Mouse (Mus musculus) liver, postnatal 0 days (tissue): ENCODE results near the gene Lrch4. TPM values are rescaled to one million over a fixed set of nuclear protein-coding genes. Genes with fewer than 3 reads are reported as not detected.
A peak's percentile ranks its signal among the peaks of the same experiment; 100 is the strongest.

ENCODE experiments used
- ATAC-seq: fragments of 200-750 bp; cut with Nextera tagmentation; 2 replicates; pipeline ENCODE4 v1.8.0; 2017; ENCODE audit warnings: mild to moderate bottlenecking, moderate library complexity
- DNase-seq: peaks from one replicate; pipeline ENCODE4 v3.0.0-alpha.2; 2016
- H3K27ac ChIP-seq: fragments of 300-500 bp; sonication (generic); 2 replicates; pipeline ENCODE4 v1.5.1; 2014; ENCODE audit warnings: antibody characterized with exemption, moderate library complexity, mild to moderate bottlenecking, low read depth
- H3K27me3 ChIP-seq: fragments of 300-500 bp; sonication (generic); 2 replicates; pipeline ENCODE4 v1.6.1; 2014; ENCODE audit warnings: low read length, control low read depth, mixed read lengths; ENCODE audit not compliant: insufficient read depth
- H3K36me3 ChIP-seq: fragments of 300-500 bp; sonication (generic); replicated peaks from 2 replicates; pipeline ENCODE4 v1.6.1; 2014; ENCODE audit warnings: mild to moderate bottlenecking, control low read depth, low read length, moderate library complexity, mixed read lengths; ENCODE audit not compliant: insufficient read depth
- H3K4me1 ChIP-seq: fragments of 300-500 bp; sonication (generic); 2 replicates; pipeline ENCODE4 v1.6.1; 2014; ENCODE audit warnings: antibody characterized with exemption, mild to moderate bottlenecking, control low read depth; ENCODE audit not compliant: insufficient read depth
- H3K4me2 ChIP-seq: fragments of 300-500 bp; sonication (generic); 2 replicates; pipeline ENCODE4 v1.6.1; 2014; ENCODE audit warnings: low read depth, mild to moderate bottlenecking, low read length, moderate library complexity, mixed read lengths
- H3K4me3 ChIP-seq: fragments of 300-500 bp; sonication (generic); 2 replicates; pipeline ENCODE4 v1.5.1; 2014; ENCODE audit warnings: low read depth, low read length
- H3K9ac ChIP-seq: fragments of 300-500 bp; sonication (generic); replicated peaks from 2 replicates; pipeline ENCODE4 v1.6.1; 2014; ENCODE audit warnings: mild to moderate bottlenecking, moderate library complexity
- H3K9me3 ChIP-seq: fragments of 300-500 bp; sonication (generic); 2 replicates; pipeline ENCODE4 v1.6.1; 2016; ENCODE audit warnings: mild to moderate bottlenecking, control low read depth, low read length, mixed read lengths
- CTCF ChIP-seq: sonication (generic); IDR thresholded peaks from 2 replicates; pipeline ENCODE4 v1.5.1; 2016; ENCODE audit warnings: antibody characterized with exemption, low read depth
- EP300 ChIP-seq: IDR thresholded peaks from 2 replicates; pipeline ENCODE4 v1.6.1; 2016; ENCODE audit warnings: antibody characterized with exemption, low read depth, mild to moderate bottlenecking
- WGBS: fragments of 180-500 bp; shearing (Covaris S2); extraction: QIAGEN DNeasy Blood & Tissue Kit; methylation state at CpG from one replicate; pipeline ENCODE4 v1.1.7; 2014; ENCODE audit not compliant: insufficient replicate concordance; 5-methylcytosine and 5-hydroxymethylcytosine counted together
- polyA plus RNA-seq: library from polyadenylated mRNA; unstranded; fragments of >200 nt; fragmentation: Nextera tagmentation; extraction: Ambion mirVana; gene quantifications from 2 replicates; pipeline ENCODE4 v1.2.1, GENCODE M21; 2015

The Lrch4 gene
- polyA plus RNA-seq, 1 experiment from 2014 or later: 24.3 TPM

DNA sequence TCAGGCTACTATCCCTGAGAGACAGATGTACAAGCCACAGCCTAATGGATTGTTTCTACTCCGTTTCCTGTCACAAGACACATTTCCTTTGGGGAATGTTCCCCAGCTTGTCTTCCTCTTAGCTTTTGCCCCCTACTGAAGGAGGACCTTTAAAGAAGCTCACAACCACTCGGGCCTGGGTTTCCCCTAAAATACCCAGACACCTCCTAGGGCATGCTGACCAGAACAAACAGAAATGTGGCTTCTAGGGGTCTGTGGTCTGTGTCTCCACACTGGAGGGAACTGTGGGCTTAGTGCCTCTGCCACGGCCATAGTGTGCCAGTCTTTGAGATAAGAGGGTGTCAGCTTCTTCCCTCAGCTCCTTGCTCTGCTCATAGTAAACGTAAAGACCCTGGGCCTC is 2.7 kb downstream of the Lrch4 start:
- peak overlapping the region; percentile 96 for H3K4me3 ChIP-seq
- no peak for TF ChIP-seq CTCF
- TF ChIP-seq EP300: no peak
- H3K27me3 ChIP-seq: no peaks in the 10 kb centered on the region
- H3K27ac ChIP-seq: peak overlapping the region; percentile 99
- H3K36me3 ChIP-seq: peaks cover 30% of the 10 kb centered on the region
- no peak for ATAC-seq
- H3K9ac ChIP-seq: peak overlapping the region; percentile 94
- H3K4me1 ChIP-seq: peaks cover 44% of the 10 kb centered on the region
- peak overlapping the region; percentile 85 for H3K4me2 ChIP-seq
- DNase-seq: no peak
- 28% methylated on average over 4 of the region's 4 CpGs for WGBS
- H3K9me3 ChIP-seq: no peaks in the 10 kb centered on the region

- Histone ChIP-seq H3K4me1 (peaks cover 33% of the 10 kb centered on the region), H3K36me3 (peaks cover 46% of the 10 kb centered on the region), H3K4me3 (no peak overlapping the region), H3K9me3 (no peaks in the 10 kb centered on the region), H3K9ac (no peak overlapping the region), H3K27me3 (no peaks in the 10 kb centered on the region), H3K27ac (no peak overlapping the region), H3K4me2 (no peak overlapping the region)
- WGBS: 83% methylated on average over 12 of the region's 12 CpGs
- ATAC-seq: no peak
- DNase-seq: no peak
- TF ChIP-seq CTCF (no peak), EP300 (no peak)
Measured at GRCm38 (mm10) chr5:137633397-137634084, 4.6 kb downstream of the Lrch4 start.

GRCm38 (mm10) chr5:137639472-137639871 is 10.6 kb downstream of the Lrch4 start:
- ATAC-seq: no peak
- WGBS: 78% methylated on average over 7 of the region's 7 CpGs
- H3K36me3 ChIP-seq: peaks cover 64% of the 10 kb centered on the region

GRCm38 (mm10) chr5:137641054-137641453 is 12.1 kb downstream of the Lrch4 start, which contains the start of gene Sap25:
Sap25 (plus strand) TSS chr5:137641334.
- DNase-seq: peak; percentile 72

More at GRCm38 (mm10) chr5:137639472-137639871, 10.6 kb downstream of the Lrch4 start:
- no peak overlapping the region for H3K27ac ChIP-seq
- peaks cover 7% of the 10 kb centered on the region for H3K27me3 ChIP-seq
- no peak overlapping the region for H3K9ac ChIP-seq
- H3K4me2 ChIP-seq: no peak overlapping the region
- no peaks in the 10 kb centered on the region for H3K9me3 ChIP-seq
- TF ChIP-seq CTCF (no peak), EP300 (no peak)
- H3K4me3 ChIP-seq: no peak overlapping the region
- no peaks in the 10 kb centered on the region for H3K4me1 ChIP-seq
- DNase-seq: no peak

GRCm38 (mm10) chr5:137642886-137643285 is 14.0 kb downstream of the Lrch4 start:
- H3K4me1 ChIP-seq: peaks cover 15% of the 10 kb centered on the region
- TF ChIP-seq CTCF: no peak
- TF ChIP-seq EP300: no peak
- H3K36me3 ChIP-seq: peaks cover 35% of the 10 kb centered on the region
- H3K4me2 ChIP-seq: no peak overlapping the region
- peaks cover 20% of the 10 kb centered on the region for H3K27me3 ChIP-seq
- H3K4me3 ChIP-seq: no peak overlapping the region
- H3K27ac ChIP-seq: no peak overlapping the region
- ATAC-seq (no peak), DNase-seq (no peak)
- no peak overlapping the region for H3K9ac ChIP-seq
- no peaks in the 10 kb centered on the region for H3K9me3 ChIP-seq
- WGBS: 59% methylated on average over 4 of the region's 4 CpGs

More at GRCm38 (mm10) chr5:137641054-137641453, 12.1 kb downstream of the Lrch4 start, which contains the start of gene Sap25:
- ATAC-seq: no peak
- Histone ChIP-seq H3K4me3 (no peak within 1 kb of the TSS), H3K4me2 (no peak within 1 kb of the TSS), H3K4me1 (peaks cover 13% of the 10 kb centered on the region), H3K9me3 (no peaks in the 10 kb centered on the region), H3K36me3 (peaks cover 53% of the 10 kb centered on the region), H3K27ac (no peak within 1 kb of the TSS), H3K9ac (no peak within 1 kb of the TSS), H3K27me3 (peaks cover 20% of the 10 kb centered on the region)
- peak; percentile 73 for TF ChIP-seq CTCF
- TF ChIP-seq EP300: no peak
- WGBS: 80% methylated on average over 19 of the region's 19 CpGs

DNA sequence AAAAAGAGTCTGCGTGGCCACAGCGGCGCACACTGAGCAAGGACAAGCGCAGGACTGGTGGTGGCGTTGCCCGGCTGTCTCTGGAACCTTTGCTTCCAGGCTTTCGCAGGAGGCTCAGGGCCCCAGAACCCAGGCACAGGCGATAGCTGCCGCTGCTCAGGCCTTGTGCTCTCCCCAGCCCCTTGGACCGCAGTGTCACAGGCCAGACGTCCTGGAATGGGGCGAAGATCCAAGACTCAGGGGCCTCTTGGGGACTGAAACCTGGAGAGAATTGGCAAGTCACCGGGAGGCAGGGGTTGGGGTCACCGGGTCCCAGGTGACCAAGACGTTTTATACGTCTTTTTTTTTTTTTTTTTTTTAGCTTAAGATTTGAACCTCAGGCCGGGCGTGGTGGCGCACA is 15.6 kb downstream of the Lrch4 start:
- H3K9ac ChIP-seq: no peak overlapping the region
- no peak overlapping the region for H3K4me2 ChIP-seq
- no peak overlapping the region for H3K27ac ChIP-seq
- H3K36me3 ChIP-seq: peaks cover 23% of the 10 kb centered on the region
- WGBS: 64% methylated on average over 19 of the region's 19 CpGs
- H3K27me3 ChIP-seq: peaks cover 20% of the 10 kb centered on the region
- no peak overlapping the region for H3K4me3 ChIP-seq
- ATAC-seq: no peak
- H3K4me1 ChIP-seq: peaks cover 18% of the 10 kb centered on the region
- no peak for DNase-seq
- no peak for TF ChIP-seq EP300
- TF ChIP-seq CTCF: no peak
- no peaks in the 10 kb centered on the region for H3K9me3 ChIP-seq
